Mouse (Mus musculus): ENCODE data around the gene Lrit2. TPM values are rescaled to one million over a fixed set of nuclear protein-coding genes. Genes with fewer than 3 reads are reported as not detected.

The Lrit2 gene
- total RNA-seq (2023) = not detected

DNA sequence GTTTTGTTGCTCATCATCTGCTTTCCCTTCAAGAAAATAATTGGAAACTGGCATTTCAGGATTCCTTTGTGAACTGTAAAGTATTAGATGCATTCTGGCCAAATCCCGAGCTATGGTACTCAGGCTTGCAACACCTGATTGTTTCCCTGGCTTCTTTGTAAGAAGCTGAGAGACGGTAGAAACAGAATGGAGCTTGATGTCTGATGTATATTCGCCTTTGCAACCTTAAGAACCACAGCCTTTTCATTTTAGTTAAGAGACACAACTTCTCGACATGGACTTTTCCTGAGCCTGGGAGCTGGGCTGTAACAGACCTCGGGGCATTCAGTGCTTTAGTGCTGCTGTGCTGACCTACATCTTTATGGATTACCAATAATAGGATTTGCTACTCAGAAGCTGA is at the start of gene Lrit2:
Gene Lrit2 (plus strand): TSS at position 301 of the 400 bp plus-strand sequence.

DNA sequence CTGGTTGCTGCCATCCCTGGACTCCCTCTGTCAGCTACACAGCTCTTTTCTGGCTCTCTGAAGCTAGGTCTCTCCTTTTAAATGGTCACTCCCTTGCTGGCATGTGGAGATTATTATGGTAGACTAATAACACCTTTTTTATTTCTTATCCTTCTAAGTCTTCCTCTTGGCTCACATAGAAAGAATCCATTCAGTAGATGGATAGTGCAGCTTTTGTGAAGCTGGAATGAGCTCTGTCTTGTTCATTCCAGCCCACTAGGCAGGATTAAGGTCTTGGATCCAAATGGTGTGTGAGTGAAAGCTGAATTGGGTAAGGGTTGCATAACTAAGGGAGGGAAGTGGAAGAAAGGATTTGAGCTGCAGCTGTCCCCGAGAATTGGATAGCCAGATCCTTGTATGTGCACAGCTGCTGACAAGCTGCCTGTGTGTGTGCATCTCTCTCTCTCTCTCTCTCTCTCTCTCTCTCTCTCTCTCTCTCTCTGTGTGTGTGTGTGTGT is 18.8 kb upstream of the Lrit2 start, which contains the start of gene Rgr:
Gene Rgr (minus strand): TSS at position 51 of the 497 bp plus-strand sequence.

DNA sequence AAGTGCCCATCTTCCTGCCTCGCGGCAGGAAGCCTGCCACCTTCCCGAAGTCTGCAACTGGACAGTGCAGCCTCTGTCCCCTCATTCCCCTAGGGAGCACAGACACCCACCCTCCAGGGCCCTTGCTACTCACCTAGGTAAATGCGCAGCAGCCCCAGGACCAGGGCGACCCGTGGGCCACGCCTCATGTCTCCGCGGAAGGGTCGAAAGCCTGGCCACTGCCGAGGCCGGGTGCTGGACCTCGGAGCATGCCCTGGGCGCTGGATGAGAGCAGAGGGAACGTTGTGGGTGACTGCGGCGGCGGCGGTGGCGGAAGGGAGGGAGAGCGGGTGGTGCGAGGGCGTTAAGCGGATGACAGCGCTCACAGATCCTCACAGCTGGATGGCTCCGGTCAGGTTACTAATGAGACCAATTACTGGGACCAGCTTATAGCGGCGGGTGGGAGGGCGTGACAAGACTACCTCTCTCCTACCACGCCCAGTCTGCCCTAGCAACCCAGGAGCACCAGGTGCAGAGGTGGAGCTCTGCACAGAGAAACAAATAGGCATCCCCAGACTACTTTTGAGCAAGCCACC is 30.3 kb downstream of the Lrit2 start, which contains the start of gene Cdhr1:
Gene Cdhr1 (minus strand): TSS at position 392 of the 575 bp plus-strand sequence.

DNA sequence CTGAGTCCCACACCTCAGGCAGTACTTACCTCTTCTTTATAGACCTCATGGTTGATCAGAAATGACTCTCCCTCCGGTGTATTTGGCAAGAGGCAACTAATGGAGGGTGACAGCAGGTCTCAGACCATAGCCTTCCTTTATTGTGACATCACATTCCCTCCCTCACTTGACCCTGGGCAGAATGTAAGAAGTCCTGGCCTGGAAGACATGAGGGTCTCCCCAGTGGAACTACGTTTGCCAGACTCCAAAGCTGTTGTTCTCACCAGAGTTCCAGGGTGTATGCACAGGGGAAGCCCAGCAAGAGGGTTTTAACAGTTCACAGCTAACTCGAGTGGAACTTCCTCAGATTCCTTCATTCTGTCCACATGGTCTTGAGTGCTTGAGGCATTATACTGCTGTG is 46.2 kb downstream of the Lrit2 start, which contains the start of gene 2610528A11Rik:
Gene 2610528A11Rik (minus strand): TSS at position 101 of the 400 bp plus-strand sequence.

Other genes starting within 250 kb of the Lrit2 start
- gene Ccser2, start 99.2 kb upstream of the Lrit2 start, total RNA-seq (2023) = 10 to 100 TPM; 12.6 to 12.8 TPM
- not detected for gene Rgr, start 19.0 kb upstream of the Lrit2 start, total RNA-seq (2023)
- gene Lrit1, start 13.1 kb upstream of the Lrit2 start, total RNA-seq (2023) = not detected
- gene Cdhr1, start 30.4 kb downstream of the Lrit2 start, total RNA-seq (2023) = under 1 TPM in 1 of 2 experiments, not detected in 1; 0.26 TPM
- 1 to 10 TPM in 1 of 2 experiments, not detected in 1; 1.3 TPM for gene 2610528A11Rik, start 46.1 kb downstream of the Lrit2 start, total RNA-seq (2023)
- 100 to 1,000 TPM; 165 to 169 TPM for gene Ghitm, start 67.3 kb downstream of the Lrit2 start, total RNA-seq (2023)